Mouse (Mus musculus) large intestine, adult 2 months (tissue): ENCODE results near the gene Gm1330. TPM values are rescaled to one million over a fixed set of nuclear protein-coding genes. Genes with fewer than 3 reads are reported as not detected.
"Not testable (repeated sequence)": the region's sequence is repeated elsewhere in the genome, so short reads cannot be mapped to it uniquely, and the experiment has no call there.

Experiments used
- DNase-seq: peaks from one replicate; pipeline ENCODE4 v3.0.0-alpha.2; 2012; ENCODE audit warnings: low read depth, low spot score
- WGBS: fragments of 180-500 bp; shearing (Covaris S2); methylation state at CpG from one replicate; pipeline ENCODE4 v1.1.7; 2018; 5-methylcytosine and 5-hydroxymethylcytosine counted together
- polyA plus RNA-seq: library from polyadenylated mRNA; depleted of rRNA; stranded (reverse); fragments of >200 nt; gene quantifications from 2 replicates; pipeline ENCODE4 v1.2.3, GENCODE M21; 2012; rRNA removed

The Gm1330 gene
- not detected in 2 replicates for polyA plus RNA-seq

- DNase-seq: no peak
Measured at GRCm38 (mm10) chr2:149003151-149003550, at the start of gene Gm1330. TSS of gene Gm1330 (minus strand) at chr2:149003251.

GRCm38 (mm10) chr2:149017137-149017536 is 14.1 kb upstream of the Gm1330 start, which contains the start of gene Gm10750:
TSS of gene Gm10750 (minus strand) at chr2:149017237.
- WGBS: 61% methylated on average over 5 of the region's 5 CpGs
- not testable (repeated sequence) for DNase-seq

- no peak for DNase-seq
- WGBS: 57% methylated on average over 2 of the region's 2 CpGs
Measured at GRCm38 (mm10) chr2:149004826-149005225, 1.8 kb upstream of the Gm1330 start.

- DNase-seq: no peak
- WGBS: 86% methylated on average over 2 of the region's 2 CpGs
Measured at GRCm38 (mm10) chr2:148995133-148995532, 7.9 kb downstream of the Gm1330 start.

Other genes with a start within 250 kb of the Gm1330 start
- gene Cst11, start 231.8 kb downstream of the Gm1330 start, polyA plus RNA-seq: not detected in 2 replicates
- gene 8030411F24Rik, start 221.2 kb downstream of the Gm1330 start, polyA plus RNA-seq: not detected in 2 replicates
- not detected in 2 replicates for gene Cst12, start 213.9 kb downstream of the Gm1330 start, polyA plus RNA-seq
- not detected in 2 replicates for gene Cst8, start 204.5 kb downstream of the Gm1330 start, polyA plus RNA-seq
- not detected in 2 replicates for gene Cst13, start 183.2 kb downstream of the Gm1330 start, polyA plus RNA-seq
- gene Cst9, start 168.1 kb downstream of the Gm1330 start, polyA plus RNA-seq: not detected in 2 replicates
- gene 9230104L09Rik, start 138.2 kb downstream of the Gm1330 start, polyA plus RNA-seq: 0.14 and 0.21 TPM in 2 replicates
- 418 and 430 TPM in 2 replicates for gene Cst3, start 127.6 kb downstream of the Gm1330 start, polyA plus RNA-seq
- gene Gm10750, start 14.0 kb upstream of the Gm1330 start, polyA plus RNA-seq: not detected in 2 replicates